Mouse (Mus musculus) small intestine, adult 2 months (tissue): ENCODE results near the gene Clba1. TPM values are rescaled to one million over a fixed set of nuclear protein-coding genes. Genes with fewer than 3 reads are reported as not detected.
A peak's percentile ranks its signal among the peaks of the same experiment; 100 is the strongest.

Experiments used
- H3K27ac ChIP-seq: fragments of 200-500 bp; 2 replicates; pipeline ENCODE4 v1.5.1; 2012; ENCODE audit warnings: low read depth, low read length, control low read depth, inconsistent platforms; ENCODE audit not compliant: insufficient read depth
- H3K27me3 ChIP-seq: fragments of 200-500 bp; 2 replicates; pipeline ENCODE4 v1.6.1; 2012; ENCODE audit warnings: mild to moderate bottlenecking, moderate library complexity, low read length, inconsistent platforms; ENCODE audit not compliant: control insufficient read depth, insufficient read depth
- H3K36me3 ChIP-seq: fragments of 200-500 bp; 2 replicates; pipeline ENCODE4 v1.6.1; 2012; ENCODE audit warnings: mild to moderate bottlenecking, low read length, control low read depth, inconsistent platforms; ENCODE audit not compliant: control insufficient read depth, insufficient read depth
- H3K4me1 ChIP-seq: fragments of 200-500 bp; 2 replicates; pipeline ENCODE4 v1.6.1; 2012; ENCODE audit warnings: low read length, inconsistent platforms, mixed read lengths; ENCODE audit not compliant: control insufficient read depth, insufficient read depth, insufficient read length
- H3K4me3 ChIP-seq: fragments of 200-500 bp; 2 replicates; pipeline ENCODE4 v1.5.1; 2012; ENCODE audit warnings: low read depth, mild to moderate bottlenecking, control low read depth, inconsistent platforms, low read length, moderate library complexity
- CTCF ChIP-seq: fragments of 200-500 bp; IDR thresholded peaks from 2 replicates; pipeline ENCODE4 v1.5.1; 2012; ENCODE audit warnings: low read depth, mild to moderate bottlenecking, control low read depth, inconsistent platforms, low read length, moderate library complexity, mixed read lengths; ENCODE audit not compliant: insufficient replicate concordance, insufficient read length; ENCODE audit errors: extremely low read depth
- POLR2A ChIP-seq: fragments of 200-500 bp; IDR thresholded peaks from 2 replicates; pipeline ENCODE4 v1.6.1; 2012; ENCODE audit warnings: low read depth, mild to moderate bottlenecking, control low read depth, inconsistent platforms, low read length, moderate library complexity
- WGBS: fragments of 180-500 bp; shearing (Covaris S2); methylation state at CpG from one replicate; pipeline ENCODE4 v1.1.7; 2018; 5-methylcytosine and 5-hydroxymethylcytosine counted together
- polyA plus RNA-seq: library from polyadenylated mRNA; depleted of rRNA; stranded (reverse); fragments of >200 nt; gene quantifications from 2 replicates; pipeline ENCODE4 v1.2.3, GENCODE M21; 2012

Clba1 gene
- polyA plus RNA-seq, 1 experiment: 1.6 TPM

DNA sequence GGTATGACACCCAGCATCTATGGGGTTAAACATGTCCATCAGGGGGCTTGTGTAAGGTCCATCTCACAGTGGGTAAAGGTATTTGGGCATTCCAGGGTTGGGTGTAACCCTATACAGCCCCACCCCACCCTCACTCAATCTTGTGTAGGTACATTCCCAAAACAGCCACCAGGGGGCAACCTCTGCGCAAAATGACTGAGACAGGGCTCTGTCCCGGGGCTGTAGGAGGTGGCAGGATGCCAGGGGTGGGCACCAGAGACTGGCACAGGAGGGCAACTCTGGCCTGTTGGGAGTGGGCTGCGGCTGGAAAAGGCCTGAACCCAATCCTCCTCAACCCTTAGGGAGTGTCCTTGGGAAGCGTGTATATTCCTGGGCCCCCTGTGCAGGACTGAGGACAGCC lies 8.3 kb upstream of the Clba1 start:
- no peaks in the 10 kb centered on the region for H3K36me3 ChIP-seq
- no peak overlapping the region for H3K27ac ChIP-seq
- WGBS: 18% methylated on average over 4 of the region's 4 CpGs
- H3K27me3 ChIP-seq: peaks cover 26% of the 10 kb centered on the region
- peaks cover 11% of the 10 kb centered on the region for H3K4me1 ChIP-seq
- no peak for TF ChIP-seq POLR2A
- TF ChIP-seq CTCF: peak; percentile 80; the same call in 1 of the 2 replicates
- H3K4me3 ChIP-seq: no peak overlapping the region

DNA sequence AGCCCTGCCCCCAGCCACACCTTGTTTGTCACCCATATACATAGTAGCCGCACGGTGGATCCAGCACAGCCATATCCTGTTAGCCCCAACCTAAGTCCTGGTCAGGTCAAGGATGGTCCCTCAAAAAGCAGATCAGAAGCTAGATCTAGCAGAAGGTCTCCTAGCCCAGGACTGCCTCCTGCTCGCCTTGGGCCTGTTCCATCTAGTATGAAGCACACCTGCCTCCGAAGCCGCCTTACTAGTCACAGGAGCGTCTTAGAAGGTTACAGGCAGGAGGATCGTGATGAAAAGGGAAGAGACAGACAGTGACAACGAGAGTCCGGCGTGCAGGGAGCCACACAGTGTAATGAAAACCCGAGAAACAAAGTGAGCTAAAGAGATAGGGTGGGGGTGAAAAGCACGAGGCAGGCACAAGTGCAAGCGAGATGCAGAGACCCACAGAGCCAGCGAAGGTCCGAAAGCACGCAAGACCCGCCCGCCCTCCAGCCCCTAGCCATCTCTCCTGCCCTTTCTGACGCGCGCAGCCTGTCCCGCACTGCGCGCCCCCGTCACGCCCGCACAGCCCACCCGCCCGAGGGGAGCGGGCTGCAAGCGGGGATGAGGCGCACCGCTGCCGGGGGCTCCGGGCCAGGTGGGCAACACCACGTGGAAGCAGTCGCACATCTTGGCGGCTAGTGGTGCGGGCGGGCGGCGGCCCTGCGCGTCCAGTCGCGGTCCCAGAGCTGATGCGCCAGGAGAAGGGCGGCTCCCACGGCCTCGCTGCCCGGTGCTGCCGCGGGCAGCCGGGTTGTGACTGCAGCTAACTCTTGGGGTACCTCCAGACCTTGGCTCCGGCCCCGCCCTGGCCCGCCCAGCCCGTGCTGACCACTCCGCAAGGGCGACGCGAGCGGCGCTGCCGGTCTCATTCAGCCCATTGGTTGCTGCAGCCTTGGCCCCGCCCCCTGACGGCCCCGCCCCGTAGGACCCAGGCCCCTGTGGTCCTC lies 6.6 kb upstream of the Clba1 start, which contains the start of gene Ahnak2:
TSS of gene Ahnak2 (minus strand) at position 794 of the 983 bp plus-strand sequence.
- Histone ChIP-seq H3K27ac (no peak within 1 kb of the TSS), H3K27me3 (peaks cover 26% of the 10 kb centered on the region), H3K4me3 (peak within 1 kb of the TSS; percentile 55), H3K36me3 (no peaks in the 10 kb centered on the region), H3K4me1 (peaks cover 7% of the 10 kb centered on the region)
- TF ChIP-seq CTCF (no peak), POLR2A (no peak)
- 2% methylated on average over 63 of the region's 69 CpGs for WGBS

DNA sequence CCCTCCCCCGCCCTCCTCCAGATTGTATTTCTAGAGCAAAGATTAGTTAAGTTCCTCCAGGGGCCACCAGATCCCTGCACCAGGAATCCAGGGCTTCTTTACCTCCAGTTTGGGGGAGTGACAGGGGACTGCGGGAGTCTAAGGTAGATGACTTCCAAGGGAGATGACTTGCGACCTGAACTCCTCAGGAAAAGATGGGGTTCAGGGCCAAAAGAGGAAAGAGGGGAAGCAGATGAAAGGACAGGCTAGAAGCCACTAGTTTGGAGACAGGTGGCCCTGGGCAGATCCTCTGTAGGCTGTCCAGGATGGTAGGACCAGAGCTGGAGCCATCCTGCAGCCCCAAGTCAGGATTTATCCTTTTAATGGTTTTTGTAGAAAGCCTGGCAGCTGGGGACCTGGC lies 5.8 kb upstream of the Clba1 start:
- Histone ChIP-seq H3K27me3 (peaks cover 23% of the 10 kb centered on the region), H3K27ac (no peak overlapping the region), H3K4me3 (no peak overlapping the region), H3K36me3 (no peaks in the 10 kb centered on the region), H3K4me1 (peaks cover 7% of the 10 kb centered on the region)
- TF ChIP-seq CTCF: no peak
- no peak for TF ChIP-seq POLR2A
- 29% methylated on average over 3 of the region's 3 CpGs for WGBS

- no peak overlapping the region for H3K27ac ChIP-seq
- TF ChIP-seq CTCF: no peak
- no peak for TF ChIP-seq POLR2A
- peaks cover 23% of the 10 kb centered on the region for H3K27me3 ChIP-seq
- no peaks in the 10 kb centered on the region for H3K36me3 ChIP-seq
- 32% methylated on average over 13 of the region's 13 CpGs for WGBS
- H3K4me1 ChIP-seq: peaks cover 13% of the 10 kb centered on the region
- H3K4me3 ChIP-seq: no peak overlapping the region
Observed at GRCm38 (mm10) chr12:112804046-112804445, 4.7 kb upstream of the Clba1 start.

GRCm38 (mm10) chr12:112806044-112806443 lies 2.7 kb upstream of the Clba1 start:
- H3K36me3 ChIP-seq: no peaks in the 10 kb centered on the region
- peaks cover 27% of the 10 kb centered on the region for H3K27me3 ChIP-seq
- no peak overlapping the region for H3K27ac ChIP-seq
- H3K4me3 ChIP-seq: no peak overlapping the region
- no peak for TF ChIP-seq POLR2A
- TF ChIP-seq CTCF: no peak
- WGBS: 57% methylated on average over 6 of the region's 6 CpGs
- peaks cover 18% of the 10 kb centered on the region for H3K4me1 ChIP-seq

GRCm38 (mm10) chr12:112807796-112808195 lies 941 bp upstream of the Clba1 start:
- no peaks in the 10 kb centered on the region for H3K36me3 ChIP-seq
- H3K27ac ChIP-seq: no peak overlapping the region
- H3K27me3 ChIP-seq: peaks cover 11% of the 10 kb centered on the region; the same call in 1 of the 2 replicates
- H3K4me3 ChIP-seq: no peak overlapping the region
- peaks cover 11% of the 10 kb centered on the region for H3K4me1 ChIP-seq
- WGBS: 93% methylated on average over 4 of the region's 4 CpGs
- TF ChIP-seq CTCF: no peak
- TF ChIP-seq POLR2A: no peak

DNA sequence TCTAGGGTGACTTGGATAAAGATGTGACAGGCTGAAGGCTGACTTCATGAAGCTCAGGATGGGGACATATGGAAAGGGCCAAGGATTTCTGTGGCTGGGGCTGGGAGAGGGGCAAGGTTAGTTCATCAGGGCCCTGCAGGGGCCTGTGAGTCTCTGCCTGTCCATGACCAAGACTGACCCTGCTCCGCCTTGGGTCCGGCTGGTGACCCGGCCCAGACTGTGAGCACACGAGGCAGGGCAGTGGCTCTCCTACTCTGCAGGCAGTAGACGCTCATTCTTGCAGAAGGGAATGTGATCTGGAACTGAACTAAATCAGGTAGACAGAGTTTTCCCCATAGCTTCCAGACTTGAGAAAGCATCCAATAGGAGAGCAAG lies 538 bp upstream of the Clba1 start:
- Histone ChIP-seq H3K4me3 (peak overlapping the region; percentile 82; the same call in 1 of the 2 replicates), H3K36me3 (no peaks in the 10 kb centered on the region), H3K4me1 (peaks cover 11% of the 10 kb centered on the region), H3K27ac (no peak overlapping the region), H3K27me3 (peaks cover 7% of the 10 kb centered on the region; the same call in 1 of the 2 replicates)
- TF ChIP-seq POLR2A (no peak), CTCF (no peak)
- 75% methylated on average over 5 of the region's 5 CpGs for WGBS

- H3K27ac ChIP-seq: no peak overlapping the region
- no peaks in the 10 kb centered on the region for H3K36me3 ChIP-seq
- peaks cover 4% of the 10 kb centered on the region; the same call in 1 of the 2 replicates for H3K27me3 ChIP-seq
- TF ChIP-seq POLR2A: no peak
- H3K4me1 ChIP-seq: peaks cover 11% of the 10 kb centered on the region
- 10% methylated on average over 8 of the region's 8 CpGs for whole genome bisulfite sequencing
- peak overlapping the region; percentile 82 for H3K4me3 ChIP-seq
Observed at GRCm38 (mm10) chr12:112809641-112810040, 904 bp downstream of the Clba1 start.
